Mouse (Mus musculus) natural killer cell, adult 2 months (primary cell): ENCODE data around the gene Mpv17l2.

Experiments used
- DNase-seq, 2 experiments: peaks; one replicate each; pipeline ENCODE4 v3.0.0; 2022; ENCODE audit warnings: low spot score in 2 of 2

Gene Mpv17l2

DNA sequence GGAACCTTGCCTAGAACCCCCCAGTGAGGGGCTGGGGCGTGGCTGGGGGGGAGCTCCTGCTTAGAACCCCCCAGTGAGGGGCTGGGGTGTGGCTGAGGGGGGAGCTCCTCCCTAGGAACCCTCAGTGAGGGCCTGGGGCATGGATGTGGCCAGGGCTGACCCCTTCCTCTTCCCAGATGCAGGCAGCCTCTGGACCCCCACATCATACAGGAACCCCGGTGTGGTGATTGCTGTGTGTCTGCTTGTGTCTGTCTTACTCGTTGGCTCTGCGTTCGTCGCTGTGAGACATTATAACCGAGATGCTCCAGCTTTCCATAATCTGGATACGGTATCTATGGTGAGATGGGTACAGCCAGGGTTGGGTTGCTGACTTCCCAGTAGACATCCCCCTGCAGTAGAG, 39.1 kb downstream of the Mpv17l2 start:
- DNase-seq, result no peak

DNA sequence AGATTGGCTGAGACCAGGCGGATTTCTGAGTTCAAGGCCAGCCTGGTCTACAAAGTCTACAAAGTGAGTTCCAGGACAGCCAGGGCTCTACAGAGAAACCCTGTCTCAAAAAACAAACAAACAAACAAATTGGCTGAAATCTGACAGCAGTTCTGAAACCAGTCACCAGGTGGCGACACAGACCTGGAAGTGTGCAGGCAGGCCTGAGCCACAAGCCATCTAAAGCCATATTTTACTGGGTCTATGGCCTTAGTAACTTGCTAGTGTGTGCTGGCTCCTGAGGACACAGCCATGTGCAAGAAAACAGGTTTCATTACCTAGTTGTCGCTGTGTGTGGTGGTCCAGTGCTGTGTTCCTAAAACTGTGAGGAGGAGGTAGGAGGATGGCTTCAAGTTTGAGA, 40.0 kb downstream of the Mpv17l2 start:
- DNase-seq, result peak; percentile 74 to 85

DNA sequence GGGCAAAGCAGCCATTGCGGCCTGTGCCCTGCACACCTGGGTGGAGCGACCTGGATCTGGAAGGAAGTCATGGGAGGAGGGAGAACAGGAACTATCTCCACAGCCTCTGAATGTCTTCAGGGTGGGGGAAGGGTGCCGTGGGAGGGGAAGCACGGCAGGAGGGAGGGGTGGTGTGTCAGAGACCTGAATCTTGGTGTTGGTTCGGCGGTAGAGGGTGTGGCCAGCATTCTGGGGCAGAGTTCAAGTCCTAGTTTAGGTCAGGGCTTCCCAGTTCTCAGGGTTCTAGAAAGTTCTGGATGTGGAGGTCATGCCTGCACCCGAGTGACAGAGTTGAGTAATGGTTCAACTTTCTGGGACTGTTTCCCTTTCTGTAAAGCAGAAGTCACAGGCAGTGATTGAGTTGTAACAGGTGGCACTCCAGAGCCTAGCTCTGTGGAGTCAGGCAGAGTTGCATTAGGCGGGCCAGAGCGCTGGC, 40.9 kb downstream of the Mpv17l2 start:
- DNase-seq, result no peak

DNA sequence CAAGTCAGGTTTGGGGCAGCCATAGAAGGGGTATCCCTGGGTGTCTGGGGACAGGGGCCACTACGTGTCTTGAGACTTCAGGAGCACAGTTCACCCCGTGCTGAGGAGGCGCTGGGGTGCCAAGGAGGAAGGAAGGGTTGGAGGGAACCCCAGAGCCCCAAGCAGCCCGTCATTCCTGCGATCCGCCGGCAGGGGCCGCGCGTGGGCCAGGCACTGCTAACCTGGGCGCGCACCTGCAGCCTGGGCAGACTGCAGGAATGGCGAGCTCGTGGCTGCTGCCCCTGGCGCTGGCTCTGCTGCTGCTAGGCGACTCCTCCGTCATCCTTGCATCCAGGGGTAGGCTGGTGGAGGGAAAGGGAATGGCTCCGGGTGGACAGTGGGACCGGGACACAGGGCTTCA, 42.4 kb downstream of the Mpv17l2 start, which contains the start of gene Gm3336:
Gm3336 (plus strand) TSS at position 247 of the 400 bp plus-strand sequence.
- peak; percentile 41 to 78 for DNase-seq

DNA sequence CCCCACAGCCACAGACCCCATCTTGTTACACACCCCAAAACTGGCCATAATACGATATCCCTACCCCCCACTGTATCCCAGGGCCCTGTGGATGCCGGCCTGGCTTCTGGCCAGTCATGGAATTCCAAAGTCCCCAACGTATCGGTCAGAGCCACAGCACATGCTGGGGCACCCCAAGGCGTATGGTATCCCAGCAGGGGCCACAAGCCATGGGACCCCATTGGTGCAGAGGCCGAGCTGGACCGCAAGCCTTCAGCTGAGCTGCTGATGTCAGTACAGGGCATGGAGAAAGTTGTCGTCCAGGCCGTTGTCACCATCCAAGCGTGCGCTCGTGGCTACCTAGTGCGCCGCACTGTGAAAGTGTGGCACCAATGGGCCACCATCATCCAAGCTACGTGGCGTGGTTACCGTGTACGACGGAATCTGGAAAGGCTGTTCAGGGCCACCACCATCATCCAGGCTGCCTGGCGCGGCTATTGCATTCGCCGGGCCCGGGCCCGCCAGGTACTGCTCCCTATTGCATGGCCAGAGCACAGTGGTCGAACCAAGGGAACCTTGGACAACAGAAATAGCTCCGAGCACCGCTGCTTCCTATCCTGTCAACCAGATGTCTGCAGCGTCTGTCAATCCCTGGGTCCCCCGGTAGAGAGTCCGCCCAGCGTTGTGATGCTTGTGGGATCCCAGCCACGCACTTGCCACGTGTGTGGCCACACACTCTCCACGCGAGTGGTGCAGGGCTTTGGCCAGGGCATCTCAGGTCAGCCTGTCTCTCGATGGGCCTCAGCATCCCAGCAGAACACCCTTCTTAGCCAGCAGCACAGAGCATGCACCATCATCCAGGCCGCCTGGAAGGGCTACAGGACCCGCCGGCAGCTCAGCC, 44.0 kb downstream of the Mpv17l2 start:
- no peak for DNase-seq

DNA sequence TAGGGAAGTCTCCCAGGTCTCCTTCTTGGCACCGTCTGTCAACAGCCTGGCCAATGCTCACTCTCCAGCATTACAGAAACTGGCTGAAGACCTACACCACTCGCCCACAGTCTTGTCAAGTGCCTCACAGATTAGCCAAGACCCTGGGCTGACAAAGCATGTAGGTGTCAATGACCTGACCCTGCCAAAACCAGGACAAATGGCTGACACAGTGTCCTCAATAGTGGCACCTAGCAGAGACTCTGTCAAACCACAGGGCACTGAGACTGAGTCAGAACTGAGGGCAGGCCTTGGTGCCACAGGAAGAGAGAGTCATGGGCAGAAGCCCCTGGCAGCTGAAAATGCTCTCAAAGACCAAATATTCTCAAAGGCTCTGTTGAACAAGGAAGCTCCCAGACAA, 45.7 kb downstream of the Mpv17l2 start:
- peak in 1 of 2 experiments; percentile 64 for DNase-seq

DNA sequence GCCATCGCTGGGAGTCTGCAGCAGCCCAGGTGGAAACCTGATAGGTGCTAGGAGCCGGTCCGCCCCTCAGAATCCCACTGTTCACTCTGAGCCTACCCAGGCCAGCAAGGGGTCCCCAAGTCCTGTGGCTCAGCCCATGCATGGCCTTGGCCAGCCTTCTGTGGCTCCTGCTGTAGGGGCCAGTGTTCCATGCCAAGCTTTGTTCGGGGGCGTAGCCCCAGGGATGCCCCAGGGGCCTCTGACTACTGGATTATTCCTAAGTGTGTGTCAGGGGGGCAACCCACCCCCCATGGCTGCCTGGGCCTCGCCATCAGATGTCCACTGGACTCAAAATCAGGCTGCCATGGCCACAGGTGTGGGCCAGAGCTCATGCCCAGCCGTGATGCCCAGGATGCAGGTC, 46.8 kb downstream of the Mpv17l2 start:
- no peak for DNase-seq

DNA sequence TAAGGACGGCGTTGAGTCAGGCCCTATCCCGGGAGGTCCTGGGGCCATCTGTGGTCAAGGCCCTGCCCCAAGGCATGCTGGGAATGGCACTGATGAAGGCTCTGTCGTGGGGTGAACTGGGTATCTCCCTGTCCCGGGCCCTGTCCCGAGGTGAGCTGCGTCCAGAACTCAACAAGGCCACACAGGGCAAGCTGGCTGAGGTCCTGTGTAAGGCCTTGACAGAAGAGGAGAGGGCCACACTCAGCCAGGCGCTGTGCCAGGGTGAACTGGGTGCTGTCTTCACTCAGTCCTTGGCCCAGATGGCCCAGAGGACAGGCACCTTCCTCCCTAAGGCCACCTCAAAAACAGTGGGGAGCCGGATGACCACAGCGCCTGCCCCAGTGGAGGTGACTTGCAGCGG, 49.7 kb downstream of the Mpv17l2 start:
- DNase-seq, result no peak

DNA sequence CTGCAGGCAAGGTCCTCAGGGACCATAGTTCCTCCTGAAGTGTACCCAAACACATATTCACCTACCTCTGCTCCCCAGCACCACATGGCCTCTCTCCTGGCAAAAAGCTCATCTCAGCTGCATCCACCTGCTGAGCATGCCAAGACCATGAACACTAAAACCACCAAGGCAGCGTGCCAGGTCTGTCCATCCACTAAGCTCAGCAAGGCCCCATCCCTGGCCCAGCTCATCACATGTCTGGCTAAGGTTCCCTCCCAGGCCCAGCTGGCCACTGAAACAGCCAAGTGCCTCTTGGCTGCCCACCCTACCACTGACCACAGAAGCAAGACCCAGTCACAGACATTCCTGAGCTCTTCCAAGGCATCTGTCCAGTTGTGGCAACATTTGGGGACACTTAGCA, 50.5 kb downstream of the Mpv17l2 start:
- DNase-seq, result no peak

DNA sequence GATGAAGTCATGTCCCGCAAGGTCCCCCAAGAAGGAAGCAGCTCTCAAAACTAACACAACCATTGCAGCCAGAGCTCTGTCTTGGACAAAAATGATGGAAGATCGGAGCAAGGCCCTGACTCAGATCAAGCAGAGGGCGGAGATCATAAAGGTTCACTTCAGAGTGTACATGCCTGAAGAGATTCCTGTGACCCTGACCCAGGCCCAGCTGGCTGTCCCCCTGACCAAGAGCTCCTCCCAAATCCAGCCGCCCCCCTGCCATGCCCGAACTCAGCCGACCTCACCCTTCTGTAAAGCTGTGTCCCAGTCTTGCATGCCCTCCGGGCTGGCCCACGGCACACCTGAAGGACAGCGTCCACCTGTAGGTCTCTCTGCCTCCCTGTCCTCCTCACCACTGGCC, 51.0 kb downstream of the Mpv17l2 start:
- DNase-seq, result no peak
